Mouse (Mus musculus) CH12.LX (cell line): ENCODE results near the gene Ccm2l. TPM values are rescaled to one million over a fixed set of nuclear protein-coding genes. Genes with fewer than 3 reads are reported as not detected.

Experiments used
- DNase-seq: peaks from one replicate; pipeline ENCODE4 v3.0.0-alpha.2; 2013; ENCODE audit errors: extremely low read depth
- H3K27ac ChIP-seq: 2 replicates; pipeline ENCODE4 v1.5.1; 2012; ENCODE audit warnings: low read depth, mild to moderate bottlenecking, control low read depth, moderate library complexity; ENCODE audit not compliant: insufficient read depth
- H3K27me3 ChIP-seq: replicated peaks from 2 replicates; pipeline ENCODE3; 2012; ENCODE audit warnings: inconsistent platforms
- H3K36me3 ChIP-seq, 2 experiments: replicated peaks in 1 of 2; 2 replicates each; pipeline versions ENCODE3 to v1.6.1; 2012; ENCODE audit warnings: inconsistent platforms in 1 of 2, low read length in 1 of 2, mild to moderate bottlenecking in 1 of 2, mixed read lengths in 1 of 2, moderate library complexity in 1 of 2; ENCODE audit not compliant: control insufficient read depth in 1 of 2, insufficient read depth in 1 of 2
- H3K4me1 ChIP-seq, 2 experiments: 2 replicates each; pipeline ENCODE4 v1.6.1; 2012; ENCODE audit warnings: inconsistent platforms in 1 of 2, moderate library complexity in 1 of 2; ENCODE audit not compliant: insufficient read depth in 2 of 2, control insufficient read depth in 1 of 2
- H3K4me2 ChIP-seq: 2 replicates; pipeline ENCODE4 v1.6.1; 2012; ENCODE audit warnings: low read depth, mild to moderate bottlenecking, control low read depth; ENCODE audit not compliant: poor library complexity, insufficient read depth, severe bottlenecking
- H3K4me3 ChIP-seq, 3 experiments: fragments of 150-350 bp in 1 of 3; sonication (generic) in 1 of 3; replicated peaks in 1 of 3; 2 replicates each; pipeline versions ENCODE3 to v1.5.1; 2011 to 2012; ENCODE audit warnings: low read depth in 2 of 3, low read length in 2 of 3, mild to moderate bottlenecking in 2 of 3, moderate library complexity in 2 of 3, control low read depth in 1 of 3, improper control_type of control experiment in 1 of 3, inconsistent platforms in 1 of 3, mixed read lengths in 1 of 3; ENCODE audit not compliant: poor library complexity in 1 of 3
- H3K79me2 ChIP-seq: replicated peaks from 2 replicates; pipeline ENCODE4 v1.6.1; 2012; ENCODE audit warnings: mild to moderate bottlenecking, moderate library complexity; ENCODE audit not compliant: control insufficient read depth, poor library complexity, insufficient read depth, severe bottlenecking; ENCODE audit errors: extremely low read depth
- H3K9ac ChIP-seq: 2 replicates; pipeline ENCODE4 v1.6.1; 2012; ENCODE audit warnings: low read depth, mild to moderate bottlenecking, control low read depth, moderate library complexity; ENCODE audit not compliant: insufficient read depth
- H3K9me3 ChIP-seq: replicated peaks from 2 replicates; pipeline ENCODE3; 2012; ENCODE audit warnings: low read length, inconsistent platforms, mixed read lengths
- CTCF ChIP-seq, 2 experiments: IDR thresholded peaks in 1 of 2; conservative IDR thresholded peaks in 1 of 2; 2 replicates each; pipeline ENCODE4 v1.5.1; 2011 to 2012; ENCODE audit warnings: low read depth in 2 of 2, low read length in 2 of 2, improper control_type of control experiment in 1 of 2, inconsistent platforms in 1 of 2, mild to moderate bottlenecking in 1 of 2, moderate library complexity in 1 of 2
- E2F4 ChIP-seq: IDR thresholded peaks from 2 replicates; pipeline ENCODE4 v1.6.1; 2011; ENCODE audit warnings: low read depth, low read length, improper control_type of control experiment; ENCODE audit not compliant: insufficient replicate concordance
- EP300 ChIP-seq: IDR thresholded peaks from 2 replicates; pipeline ENCODE4 v1.6.1; 2011; ENCODE audit warnings: low read length, improper control_type of control experiment
- ETS1 ChIP-seq: conservative IDR thresholded peaks from 2 replicates; pipeline ENCODE4 v1.6.1; 2012; ENCODE audit warnings: low read depth, mild to moderate bottlenecking, inconsistent platforms, low read length, improper control_type of control experiment, moderate library complexity
- GABPA ChIP-seq: IDR thresholded peaks from 2 replicates; pipeline ENCODE4 v1.6.1; 2012; ENCODE audit warnings: low read depth, low read length, improper control_type of control experiment, inconsistent platforms; ENCODE audit not compliant: insufficient replicate concordance
- HCFC1 ChIP-seq: IDR thresholded peaks from 2 replicates; pipeline ENCODE4 v1.6.1; 2012; ENCODE audit warnings: low read depth, mild to moderate bottlenecking, inconsistent platforms, low read length, improper control_type of control experiment
- IRF4 ChIP-seq: IDR thresholded peaks from 2 replicates; pipeline ENCODE4 v1.6.1; 2014; ENCODE audit warnings: low read depth, mild to moderate bottlenecking, inconsistent platforms, low read length, improper control_type of control experiment
- JUN ChIP-seq: IDR thresholded peaks from 2 replicates; pipeline ENCODE4 v1.6.1; 2011; ENCODE audit warnings: low read depth, mild to moderate bottlenecking, low read length, improper control_type of control experiment, moderate library complexity; ENCODE audit not compliant: insufficient read depth
- MXI1 ChIP-seq: IDR thresholded peaks from 2 replicates; pipeline ENCODE4 v1.6.1; 2011; ENCODE audit warnings: mild to moderate bottlenecking, low read depth, low read length, improper control_type of control experiment
- MYC ChIP-seq: IDR thresholded peaks from 2 replicates; pipeline ENCODE4 v1.6.1; 2011; ENCODE audit warnings: low read depth, mild to moderate bottlenecking, improper control_type of control experiment, low read length
- NELFE ChIP-seq: IDR thresholded peaks from 2 replicates; pipeline ENCODE4 v1.6.1; 2011; ENCODE audit warnings: low read depth, low read length, improper control_type of control experiment
- NRF1 ChIP-seq: IDR thresholded peaks from 2 replicates; pipeline ENCODE4 v1.6.1; 2014; ENCODE audit warnings: low read depth, mild to moderate bottlenecking, inconsistent platforms, low read length, improper control_type of control experiment, moderate library complexity
- POLR2A ChIP-seq: IDR thresholded peaks from 2 replicates; pipeline ENCODE4 v1.6.1; 2011; ENCODE audit warnings: low read depth, mild to moderate bottlenecking, improper control_type of control experiment, low read length
- RAD21 ChIP-seq: IDR thresholded peaks from 2 replicates; pipeline ENCODE4 v1.6.1; 2011; ENCODE audit warnings: low read depth, mild to moderate bottlenecking, low read length, improper control_type of control experiment, moderate library complexity
- SIN3A ChIP-seq: IDR thresholded peaks from 2 replicates; pipeline ENCODE4 v1.6.1; 2012; ENCODE audit warnings: low read length, improper control_type of control experiment, inconsistent platforms
- SMC3 ChIP-seq: IDR thresholded peaks from 2 replicates; pipeline ENCODE4 v1.6.1; 2011; ENCODE audit warnings: low read depth, low read length, improper control_type of control experiment
- TBP ChIP-seq: conservative IDR thresholded peaks from 2 replicates; pipeline ENCODE4 v1.6.1; 2011; ENCODE audit warnings: low read depth, low read length, improper control_type of control experiment
- TCF12 ChIP-seq: IDR thresholded peaks from 2 replicates; pipeline ENCODE4 v1.6.1; 2014; ENCODE audit warnings: low read depth, mild to moderate bottlenecking, inconsistent platforms, low read length, improper control_type of control experiment
- UBTF ChIP-seq: IDR thresholded peaks from 2 replicates; pipeline ENCODE4 v1.6.1; 2012; ENCODE audit warnings: low read depth, mild to moderate bottlenecking, inconsistent platforms, low read length, improper control_type of control experiment, moderate library complexity
- USF1 ChIP-seq: IDR thresholded peaks from 2 replicates; pipeline ENCODE4 v1.6.1; 2014; ENCODE audit warnings: low read depth, mild to moderate bottlenecking, inconsistent platforms, low read length, improper control_type of control experiment
- ZKSCAN1 ChIP-seq: IDR thresholded peaks from 2 replicates; pipeline ENCODE4 v1.6.1; 2012; ENCODE audit warnings: low read depth, inconsistent platforms, low read length, improper control_type of control experiment, borderline replicate concordance
- ZMIZ1 ChIP-seq: IDR thresholded peaks from 2 replicates; pipeline ENCODE4 v1.6.1; 2012; ENCODE audit warnings: low read depth, mild to moderate bottlenecking, inconsistent platforms, low read length, improper control_type of control experiment
- ZNF384 ChIP-seq: IDR thresholded peaks from 2 replicates; pipeline ENCODE4 v1.6.1; 2012; ENCODE audit warnings: low read depth, low read length, improper control_type of control experiment, inconsistent platforms
- dilution Hi-C: fragments of 300-500 bp; cut with MboI; formaldehyde crosslinking; loops from 2 replicates; pipeline ENCODE4 v1.14.3; 2020; ENCODE audit warnings: low sequenced_read_pairs; ENCODE audit not compliant: extremely low pct_unique_long_range_greater_than_20kb, extremely low pct_ligation_motif_present
- in situ Hi-C: fragments of 300-500 bp; cut with MboI; formaldehyde crosslinking; loops from 3 replicates; pipeline ENCODE4 v1.14.3; 2019; ENCODE audit warnings: low sequenced_read_pairs, low pct_ligation_motif_present, low pct_unique_long_range_greater_than_20kb, mixed read lengths
- polyA plus RNA-seq: library from polyadenylated mRNA; unstranded; fragments of >175 nt; gene quantifications from 2 replicates; pipeline ENCODE4 v1.2.1, GENCODE M21; 2012; ENCODE audit warnings: low read depth; ENCODE audit not compliant: insufficient read length
- total RNA-seq, 2 experiments: library from RNA; depleted of rRNA; stranded (reverse); fragments of 300-350 nt in 1 of 2; fragments of >200 nt in 1 of 2; gene quantifications; 2 replicates each; pipeline ENCODE4 v1.2.3; 2012 to 2014

The Ccm2l gene
- total and polyA plus RNA-seq, 3 experiments: not detected

DNA sequence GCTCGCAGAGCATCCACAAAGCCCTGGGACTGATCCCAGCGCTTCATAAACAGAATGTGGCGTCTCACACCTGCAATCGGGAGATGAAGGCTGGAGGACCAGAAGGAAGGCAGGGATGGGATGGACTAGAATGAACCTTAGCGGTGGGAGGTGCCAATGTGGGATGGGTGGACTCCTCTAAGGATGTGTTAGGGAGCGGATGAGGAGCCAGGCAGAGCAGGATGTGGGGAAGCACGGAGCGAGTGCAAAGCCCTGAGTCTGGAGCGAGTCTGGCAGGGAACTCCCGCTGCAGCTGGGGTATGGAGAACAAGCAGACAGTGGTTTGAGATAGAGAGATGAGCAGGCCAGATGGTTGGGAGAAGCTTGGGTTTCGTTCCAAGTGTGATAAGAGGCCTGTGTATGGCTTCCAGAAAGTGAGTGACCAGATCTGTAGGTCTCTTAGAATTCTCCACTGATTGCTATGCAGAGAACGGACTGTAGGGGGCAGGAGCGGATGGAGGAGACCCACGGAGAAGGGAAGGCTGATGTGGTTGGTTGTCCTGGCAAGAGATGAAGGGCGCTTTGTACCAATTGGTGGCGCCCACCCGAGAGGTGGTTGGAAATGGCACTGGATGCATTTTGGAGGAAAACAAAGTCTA is 17.8 kb upstream of the Ccm2l start:
- no peak for TF ChIP-seq NRF1
- peak; percentile 74 to 82 for TF ChIP-seq CTCF (conservative IDR thresholded peaks at IDR 0.05 in 1 of 2, IDR thresholded peaks at IDR 0.05 in 1 of 2; ENCODE audit: low read depth in 2 of 2, low read length in 2 of 2)
- TF ChIP-seq SMC3: peak; percentile 56
- no peak for TF ChIP-seq ZNF384
- TF ChIP-seq NELFE: 0 out of 2 replicates have a peak, but pooled peaks have one; percentile 17
- peak; percentile 70 for TF ChIP-seq RAD21
- Histone ChIP-seq H3K9me3 (no peaks in the 10 kb centered on the region), H3K36me3 (no peaks in the 10 kb centered on the region), H3K9ac (no peak overlapping the region), H3K4me2 (no peak overlapping the region), H3K79me2 (no peaks in the 10 kb centered on the region), H3K27me3 (peaks cover 90% of the 10 kb centered on the region), H3K27ac (no peak overlapping the region), H3K4me1 (peaks cover 4 to 13% of the 10 kb centered on the region in 2 experiments; a peak in 3 of 4 replicates), H3K4me3 (no peak overlapping the region)
- in situ Hi-C loops: no loop called here
- dilution Hi-C loops: no loop called here
- DNase-seq: peak; percentile 56

DNA sequence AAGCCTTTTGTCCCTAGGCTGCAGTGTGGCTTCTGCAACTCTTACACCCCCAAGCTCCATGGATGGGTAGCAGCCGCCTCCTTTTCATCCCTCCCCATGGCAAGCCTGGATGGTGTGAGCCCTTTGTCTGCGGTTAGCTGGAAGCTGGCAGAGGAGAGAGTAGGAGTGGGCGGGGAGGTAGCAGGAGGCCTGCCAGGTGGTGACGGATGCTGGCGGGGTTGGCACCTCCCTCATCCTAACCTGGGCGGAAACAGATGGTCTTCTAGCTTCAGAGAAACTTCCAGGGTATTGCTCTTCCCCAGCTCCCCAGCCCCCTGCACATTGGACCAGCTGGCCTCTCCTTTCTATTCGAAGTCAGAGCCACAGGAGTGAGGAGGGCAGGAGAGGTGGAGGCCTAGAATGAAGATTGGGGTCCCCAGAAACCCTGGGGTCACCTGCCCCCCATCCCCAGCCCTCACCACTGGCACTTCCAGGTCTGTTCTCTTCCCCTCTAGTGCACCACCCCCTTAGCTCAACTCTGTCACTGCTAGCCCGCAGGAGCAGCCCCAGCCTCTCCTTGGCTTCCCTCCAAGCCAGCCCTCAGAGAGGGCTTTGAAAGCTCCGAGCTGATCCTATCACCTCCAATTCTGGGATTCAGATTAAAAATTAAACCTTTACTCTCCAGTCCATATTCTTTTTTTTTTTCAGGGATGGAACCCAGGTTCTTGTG is 16.3 kb upstream of the Ccm2l start:
- Histone ChIP-seq H3K4me1 (peaks cover 4 to 14% of the 10 kb centered on the region in 2 experiments; a peak in 3 of 4 replicates), H3K9me3 (no peaks in the 10 kb centered on the region), H3K79me2 (no peaks in the 10 kb centered on the region), H3K27me3 (peaks cover 90% of the 10 kb centered on the region), H3K9ac (no peak overlapping the region), H3K4me2 (no peak overlapping the region), H3K4me3 (no peak overlapping the region), H3K27ac (no peak overlapping the region), H3K36me3 (no peaks in the 10 kb centered on the region)
- in situ Hi-C loops (no loop called here), dilution Hi-C loops (no loop called here)
- TF ChIP-seq CTCF (conservative IDR thresholded peaks at IDR 0.05 in 1 of 2, IDR thresholded peaks at IDR 0.05 in 1 of 2; ENCODE audit: low read depth in 2 of 2, low read length in 2 of 2): no peak
- no peak for TF ChIP-seq ZKSCAN1
- TF ChIP-seq GABPA: no peak
- no peak for TF ChIP-seq TCF12
- no peak for TF ChIP-seq HCFC1
- DNase-seq: no peak

DNA sequence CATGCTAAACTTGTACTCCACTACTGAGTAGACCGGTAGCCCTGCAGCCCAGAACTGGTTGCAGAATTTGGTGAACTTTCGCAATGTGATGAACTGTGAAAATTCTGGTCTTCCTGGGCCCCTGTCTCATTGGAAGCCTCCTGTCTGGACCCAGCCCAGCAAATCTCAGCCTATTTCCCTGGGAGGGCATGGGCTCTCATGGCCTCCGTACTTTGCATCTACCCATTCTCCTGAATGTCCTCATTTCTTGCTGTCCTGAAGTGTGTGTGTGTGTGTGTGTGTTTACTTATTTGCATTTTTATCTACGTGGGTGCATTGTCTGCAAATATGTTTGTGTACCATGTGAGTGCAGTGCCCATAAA is 15.8 kb upstream of the Ccm2l start:
- no peaks in the 10 kb centered on the region for H3K9me3 ChIP-seq
- no peaks in the 10 kb centered on the region for H3K36me3 ChIP-seq
- no peaks in the 10 kb centered on the region for H3K79me2 ChIP-seq
- no peak for DNase-seq
- H3K9ac ChIP-seq: no peak overlapping the region
- H3K4me2 ChIP-seq: no peak overlapping the region
- in situ Hi-C loops: no loop called here
- peaks cover 93% of the 10 kb centered on the region for H3K27me3 ChIP-seq
- H3K4me3 ChIP-seq: no peak overlapping the region
- no peak overlapping the region for H3K27ac ChIP-seq
- peaks cover 4 to 14% of the 10 kb centered on the region in 2 experiments; a peak in 3 of 4 replicates for H3K4me1 ChIP-seq
- TF ChIP-seq UBTF: no peak
- TF ChIP-seq JUN: no peak
- TF ChIP-seq ETS1: no peak
- TF ChIP-seq ZMIZ1: no peak
- TF ChIP-seq SMC3: no peak
- no peak for TF ChIP-seq TBP
- TF ChIP-seq NELFE: no peak
- TF ChIP-seq MXI1: no peak
- no peak for TF ChIP-seq NRF1
- no peak for TF ChIP-seq CTCF (conservative IDR thresholded peaks at IDR 0.05 in 1 of 2, IDR thresholded peaks at IDR 0.05 in 1 of 2; ENCODE audit: low read depth in 2 of 2, low read length in 2 of 2)
- TF ChIP-seq IRF4: no peak
- TF ChIP-seq E2F4: no peak
- no peak for TF ChIP-seq POLR2A
- no peak for TF ChIP-seq SIN3A
- no peak for TF ChIP-seq MYC
- TF ChIP-seq EP300: no peak
- TF ChIP-seq TCF12: no peak
- TF ChIP-seq USF1: no peak
- TF ChIP-seq ZKSCAN1: no peak
- dilution Hi-C loops: no loop called here
